Mouse (Mus musculus): ENCODE results near the gene Cdk5rap2. TPM values are rescaled to one million over a fixed set of nuclear protein-coding genes. Genes with fewer than 3 reads are reported as not detected.

Gene Cdk5rap2
- total RNA-seq, 2 experiments from 2014 or later, result 5.4 to 5.7 TPM

- DNase-seq, result no peak
These were observed 148.9 kb downstream of the Cdk5rap2 start for GRCm38 (mm10) chr4:70261315-70261714.

- no peak for DNase-seq
These were observed 149.8 kb downstream of the Cdk5rap2 start for GRCm38 (mm10) chr4:70260419-70260807.

GRCm38 (mm10) chr4:70259726-70260418 is 150.4 kb downstream of the Cdk5rap2 start:
- DNase-seq, result no peak

- no peak for DNase-seq
These were observed 151.4 kb downstream of the Cdk5rap2 start for GRCm38 (mm10) chr4:70258826-70259225.

GRCm38 (mm10) chr4:70258205-70258604 is 152.0 kb downstream of the Cdk5rap2 start:
- DNase-seq, result no peak

- no peak for DNase-seq
These were observed 158.5 kb downstream of the Cdk5rap2 start for GRCm38 (mm10) chr4:70251782-70252181.

GRCm38 (mm10) chr4:70245706-70246105 is 164.5 kb downstream of the Cdk5rap2 start:
- no peak for DNase-seq

- DNase-seq, result no peak
These were observed 166.6 kb downstream of the Cdk5rap2 start for GRCm38 (mm10) chr4:70243561-70244120.

GRCm38 (mm10) chr4:70239731-70240130 is 170.5 kb downstream of the Cdk5rap2 start:
- DNase-seq, result no peak

- DNase-seq, result no peak
These were observed 171.4 kb downstream of the Cdk5rap2 start for GRCm38 (mm10) chr4:70238862-70239261.

- no peak for DNase-seq
These were observed 177.9 kb downstream of the Cdk5rap2 start for GRCm38 (mm10) chr4:70232383-70232782.

GRCm38 (mm10) chr4:70229874-70230273 is 180.4 kb downstream of the Cdk5rap2 start:
- DNase-seq, result no peak

GRCm38 (mm10) chr4:70228350-70228749 is 181.9 kb downstream of the Cdk5rap2 start:
- DNase-seq, result no peak

- no peak for DNase-seq
These were observed 182.6 kb downstream of the Cdk5rap2 start for GRCm38 (mm10) chr4:70227667-70228066.

- DNase-seq, result no peak
These were observed 185.7 kb downstream of the Cdk5rap2 start for GRCm38 (mm10) chr4:70224503-70224902.

GRCm38 (mm10) chr4:70221878-70222277 is 188.4 kb downstream of the Cdk5rap2 start:
- DNase-seq, result no peak

- no peak for DNase-seq
These were observed 188.9 kb downstream of the Cdk5rap2 start for GRCm38 (mm10) chr4:70221370-70221769.

- DNase-seq, result peak; percentile 68
These were observed 189.7 kb downstream of the Cdk5rap2 start for GRCm38 (mm10) chr4:70220277-70221180.

GRCm38 (mm10) chr4:70219776-70220175 is 190.5 kb downstream of the Cdk5rap2 start:
- DNase-seq, result peak; percentile 55

- DNase-seq, result no peak
These were observed 224.3 kb downstream of the Cdk5rap2 start for GRCm38 (mm10) chr4:70185971-70186370.

Measured in gastrocnemius, postnatal 25 days (tissue).